Mouse (Mus musculus): ENCODE data around the gene Cygb. TPM values are rescaled to one million over a fixed set of nuclear protein-coding genes. Genes with fewer than 3 reads are reported as not detected.

The Cygb gene
- polyA plus RNA-seq, 1 experiment from 2014 or later, result 7.9 TPM

Other genes starting within 250 kb of the Cygb start
- 52.3 and 56.7 TPM in 2 replicates for gene Rnf157, start 241.3 kb downstream of the Cygb start, polyA plus RNA-seq (2015; fragmentation: Nextera tagmentation; extraction: Ambion mirVana)
- 81.9 and 82.9 TPM in 2 replicates for gene Ubald2, start 220.2 kb downstream of the Cygb start, polyA plus RNA-seq (2015; fragmentation: Nextera tagmentation; extraction: Ambion mirVana)
- 0.05 and 0.35 TPM in 2 replicates for gene Qrich2, start 188.1 kb downstream of the Cygb start, polyA plus RNA-seq (2015; fragmentation: Nextera tagmentation; extraction: Ambion mirVana)
- 90.9 and 96.6 TPM in 2 replicates for gene Prpsap1, start 160.1 kb downstream of the Cygb start, polyA plus RNA-seq (2015; fragmentation: Nextera tagmentation; extraction: Ambion mirVana)
- 13.7 and 14.8 TPM in 2 replicates for gene Sphk1, start 123.4 kb downstream of the Cygb start, polyA plus RNA-seq (2015; fragmentation: Nextera tagmentation; extraction: Ambion mirVana)
- gene Ube2o, start 72.9 kb downstream of the Cygb start, polyA plus RNA-seq (2015; fragmentation: Nextera tagmentation; extraction: Ambion mirVana), result 6.4 and 6.8 TPM in 2 replicates
- gene Aanat, start 67.9 kb downstream of the Cygb start, polyA plus RNA-seq (2015; fragmentation: Nextera tagmentation; extraction: Ambion mirVana), result not detected in 2 replicates
- 8.8 and 11.2 TPM in 2 replicates for gene Rhbdf2, start 27.3 kb downstream of the Cygb start, polyA plus RNA-seq (2015; fragmentation: Nextera tagmentation; extraction: Ambion mirVana)
- gene Prcd, start 779 bp downstream of the Cygb start, polyA plus RNA-seq (2015; fragmentation: Nextera tagmentation; extraction: Ambion mirVana), result 0.27 and 0.57 TPM in 2 replicates
- not detected in 2 replicates for gene St6galnac1, start 121.2 kb upstream of the Cygb start, polyA plus RNA-seq (2015; fragmentation: Nextera tagmentation; extraction: Ambion mirVana)
- 4.8 and 5.0 TPM in 2 replicates for gene Mxra7, start 173.7 kb upstream of the Cygb start, polyA plus RNA-seq (2015; fragmentation: Nextera tagmentation; extraction: Ambion mirVana)
- gene Mettl23, start 189.0 kb upstream of the Cygb start, polyA plus RNA-seq (2015; fragmentation: Nextera tagmentation; extraction: Ambion mirVana), result 139 and 143 TPM in 2 replicates
- gene Jmjd6, start 189.1 kb upstream of the Cygb start, polyA plus RNA-seq (2015; fragmentation: Nextera tagmentation; extraction: Ambion mirVana), result 58.6 and 62.2 TPM in 2 replicates
- 32.6 and 35.3 TPM in 2 replicates for gene Mfsd11, start 198.1 kb upstream of the Cygb start, polyA plus RNA-seq (2015; fragmentation: Nextera tagmentation; extraction: Ambion mirVana)
- gene Srsf2, start 198.8 kb upstream of the Cygb start, polyA plus RNA-seq (2015; fragmentation: Nextera tagmentation; extraction: Ambion mirVana), result 853 and 857 TPM in 2 replicates